Mouse (Mus musculus) thymus, adult 2 months (tissue): ENCODE results near the gene Frmd6. TPM values are rescaled to one million over a fixed set of nuclear protein-coding genes. Genes with fewer than 3 reads are reported as not detected.

Experiments
- DNase-seq: peaks from one replicate; pipeline ENCODE4 v3.0.0; 2021
- H3K27ac ChIP-seq: fragments of 200-500 bp; 2 replicates; pipeline ENCODE4 v1.5.1; 2012; ENCODE audit warnings: low read length, control low read depth; ENCODE audit not compliant: control insufficient read depth, insufficient read depth
- H3K27me3 ChIP-seq: fragments of 200-500 bp; 2 replicates; pipeline ENCODE4 v1.6.1; 2012; ENCODE audit warnings: mild to moderate bottlenecking, low read length, moderate library complexity, mixed read lengths; ENCODE audit not compliant: control insufficient read depth, insufficient read depth
- H3K36me3 ChIP-seq: fragments of 200-500 bp; 2 replicates; pipeline ENCODE4 v1.6.1; 2012; ENCODE audit warnings: mild to moderate bottlenecking, low read length, moderate library complexity; ENCODE audit not compliant: control insufficient read depth, insufficient read depth
- H3K4me1 ChIP-seq: fragments of 200-500 bp; replicated peaks from 2 replicates; pipeline ENCODE4 v1.6.1; 2012; ENCODE audit warnings: low read length; ENCODE audit not compliant: control insufficient read depth, insufficient read depth
- H3K4me3 ChIP-seq: fragments of 200-500 bp; 2 replicates; pipeline ENCODE4 v1.5.1; 2012; ENCODE audit warnings: mild to moderate bottlenecking, low read length, control low read depth, moderate library complexity; ENCODE audit not compliant: control insufficient read depth, insufficient read depth
- CTCF ChIP-seq: fragments of 200-500 bp; IDR thresholded peaks from 2 replicates; pipeline ENCODE4 v1.5.1; 2012; ENCODE audit warnings: mild to moderate bottlenecking, control low read depth, low read length, moderate library complexity, borderline replicate concordance; ENCODE audit not compliant: control insufficient read depth, poor library complexity, insufficient read depth; ENCODE audit errors: extremely low read depth
- POLR2A ChIP-seq: fragments of 200-500 bp; IDR thresholded peaks from 2 replicates; pipeline ENCODE4 v1.6.1; 2012; ENCODE audit warnings: mild to moderate bottlenecking, low read length, control low read depth, moderate library complexity; ENCODE audit not compliant: control insufficient read depth, poor library complexity, insufficient read depth; ENCODE audit errors: extremely low read depth
- WGBS: fragments of 180-500 bp; shearing (Covaris S2); methylation state at CpG from one replicate; pipeline ENCODE4 v1.1.7; 2018; 5-methylcytosine and 5-hydroxymethylcytosine counted together
- polyA plus RNA-seq: library from polyadenylated mRNA; depleted of rRNA; stranded (reverse); fragments of >200 nt; gene quantifications from 2 replicates; pipeline ENCODE4 v1.2.3, GENCODE M21; 2012

Gene Frmd6
- polyA plus RNA-seq, 1 experiment, result 21.2 TPM

DNA sequence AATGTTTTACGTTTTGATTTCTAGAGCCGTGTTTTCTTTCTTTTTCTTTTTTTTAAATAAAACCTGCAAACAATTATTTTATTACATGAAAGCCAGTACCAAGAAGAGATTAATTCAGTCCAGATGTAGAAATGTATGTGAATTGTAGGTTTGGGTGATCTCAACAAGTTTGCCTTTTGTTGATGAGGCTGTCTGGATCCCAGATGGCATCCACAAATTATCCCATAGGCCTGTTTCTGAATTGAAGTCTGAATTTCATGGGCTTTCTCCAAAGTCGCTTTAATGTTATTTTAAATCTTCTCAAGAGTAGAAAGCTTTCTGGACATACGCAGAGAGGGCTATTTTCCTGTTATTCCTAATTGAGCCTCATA lies 2.6 kb downstream of the Frmd6 start:
- Histone ChIP-seq H3K4me3 (no peak overlapping the region), H3K4me1 (peaks cover 12% of the 10 kb centered on the region)
- WGBS, result 73% methylated on average over 4 of the region's 4 CpGs

GRCm38 (mm10) chr12:70830982-70831566 lies 5.8 kb downstream of the Frmd6 start:
- TF ChIP-seq POLR2A (no peak), CTCF (no peak)
- H3K4me1 ChIP-seq, result peaks cover 5% of the 10 kb centered on the region

More for the DNA sequence above, 2.6 kb downstream of the Frmd6 start:
- Histone ChIP-seq H3K36me3 (no peaks in the 10 kb centered on the region), H3K27ac (no peak overlapping the region), H3K27me3 (no peaks in the 10 kb centered on the region)
- no peak for DNase-seq
- TF ChIP-seq POLR2A (no peak), CTCF (no peak)

GRCm38 (mm10) chr12:70832216-70832998 lies 7.1 kb downstream of the Frmd6 start:
- no peak overlapping the region for H3K27ac ChIP-seq
- peaks cover 3% of the 10 kb centered on the region; the same call in 1 of the 2 replicates for H3K4me1 ChIP-seq
- no peak for DNase-seq
- no peaks in the 10 kb centered on the region for H3K36me3 ChIP-seq
- TF ChIP-seq POLR2A (no peak), CTCF (no peak)
- H3K27me3 ChIP-seq, result no peaks in the 10 kb centered on the region
- H3K4me3 ChIP-seq, result no peak overlapping the region
- 72% methylated on average over 4 of the region's 4 CpGs for WGBS

More at GRCm38 (mm10) chr12:70830982-70831566, 5.8 kb downstream of the Frmd6 start:
- Histone ChIP-seq H3K27ac (no peak overlapping the region), H3K4me3 (no peak overlapping the region), H3K27me3 (no peaks in the 10 kb centered on the region), H3K36me3 (no peaks in the 10 kb centered on the region)
- no peak for DNase-seq
- 72% methylated on average over 9 of the region's 9 CpGs for WGBS

GRCm38 (mm10) chr12:70833050-70833449 lies 7.7 kb downstream of the Frmd6 start:
- TF ChIP-seq CTCF (no peak), POLR2A (no peak)
- DNase-seq, result no peak
- Histone ChIP-seq H3K36me3 (no peaks in the 10 kb centered on the region), H3K27ac (no peak overlapping the region), H3K27me3 (no peaks in the 10 kb centered on the region), H3K4me1 (peaks cover 3% of the 10 kb centered on the region; the same call in 1 of the 2 replicates), H3K4me3 (no peak overlapping the region)
- 96% methylated on average over 3 of the region's 3 CpGs for WGBS

GRCm38 (mm10) chr12:70834043-70834442 lies 8.7 kb downstream of the Frmd6 start:
- TF ChIP-seq CTCF (no peak), POLR2A (no peak)

DNA sequence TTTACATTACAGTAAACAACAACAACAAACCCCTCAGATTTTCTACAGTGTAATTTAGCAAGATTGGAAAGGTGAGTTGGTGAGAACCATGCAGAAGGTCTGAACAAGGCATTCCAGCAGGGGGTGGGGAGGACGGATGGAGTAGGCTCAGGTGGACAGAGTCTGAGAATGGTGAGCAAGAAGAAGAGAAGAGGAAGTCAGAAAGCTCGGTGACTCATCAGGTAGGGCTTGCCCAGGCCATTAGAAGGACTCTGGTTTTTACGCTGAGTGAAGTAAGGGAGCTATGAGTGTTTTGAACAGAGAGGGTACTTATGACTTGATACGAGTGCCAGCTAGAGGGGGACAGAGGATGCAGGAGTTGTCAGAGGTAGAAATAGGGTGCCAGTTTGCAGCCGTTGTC lies 9.7 kb downstream of the Frmd6 start:
- Histone ChIP-seq H3K36me3 (no peaks in the 10 kb centered on the region), H3K4me3 (no peak overlapping the region), H3K27ac (no peak overlapping the region), H3K4me1 (peaks cover 3% of the 10 kb centered on the region), H3K27me3 (no peaks in the 10 kb centered on the region)
- WGBS, result 68% methylated on average over 5 of the region's 5 CpGs
- TF ChIP-seq POLR2A, result no peak
- TF ChIP-seq CTCF, result no peak
- no peak for DNase-seq

More at GRCm38 (mm10) chr12:70834043-70834442, 8.7 kb downstream of the Frmd6 start:
- H3K4me3 ChIP-seq, result no peak overlapping the region
- 92% methylated on average over 4 of the region's 4 CpGs for WGBS
- no peaks in the 10 kb centered on the region for H3K36me3 ChIP-seq
- no peak for DNase-seq
- H3K27me3 ChIP-seq, result no peaks in the 10 kb centered on the region
- H3K27ac ChIP-seq, result no peak overlapping the region
- peaks cover 3% of the 10 kb centered on the region; the same call in 1 of the 2 replicates for H3K4me1 ChIP-seq

- 93% methylated on average over 12 of the region's 12 CpGs for WGBS
- Histone ChIP-seq H3K4me1 (peaks cover 3% of the 10 kb centered on the region; the same call in 1 of the 2 replicates), H3K4me3 (no peak overlapping the region), H3K36me3 (no peaks in the 10 kb centered on the region), H3K27me3 (no peaks in the 10 kb centered on the region), H3K27ac (no peak overlapping the region)
- DNase-seq, result no peak
- TF ChIP-seq POLR2A (no peak), CTCF (no peak)
These were observed 12.5 kb downstream of the Frmd6 start for GRCm38 (mm10) chr12:70837792-70838321.
